Mouse (Mus musculus): Measurements from ENCODE around the gene Samd11. TPM values are rescaled to one million over a fixed set of nuclear protein-coding genes. Genes with fewer than 3 reads are reported as not detected.

The Samd11 gene
- polyA plus RNA-seq, 1 experiment, result 17.3 TPM

- Histone ChIP-seq H3K36me3 (ENCODE audit: control insufficient read depth, insufficient read depth, low read length) (no peaks in the 10 kb centered on the region), H3K27ac (ENCODE audit: insufficient read depth, low read length) (no peak overlapping the region), H3K27me3 (ENCODE audit: control insufficient read depth, insufficient read depth, low read length) (no peaks in the 10 kb centered on the region), H3K4me1 (ENCODE audit: control insufficient read depth, insufficient read depth, insufficient read length) (peaks cover 3% of the 10 kb centered on the region; the same call in 1 of the 2 replicates), H3K4me3 (ENCODE audit: extremely low read depth, insufficient read depth, insufficient read length) (no peak overlapping the region)
- no peak for DNase-seq (ENCODE audit: low read depth in 1 of 2, low spot score in 2 of 2)
- TF ChIP-seq CTCF (IDR thresholded peaks at IDR 0.05; ENCODE audit: extremely low read depth, insufficient read depth, insufficient read length, insufficient replicate concordance), result no peak
- TF ChIP-seq POLR2A (IDR thresholded peaks at IDR 0.05; ENCODE audit: low read depth, low read length), result no peak
- 88% methylated on average over 2 of the region's 2 CpGs for WGBS
Measured at GRCm38 (mm10) chr4:156216196-156216595, 39.3 kb downstream of the Samd11 start.

DNA sequence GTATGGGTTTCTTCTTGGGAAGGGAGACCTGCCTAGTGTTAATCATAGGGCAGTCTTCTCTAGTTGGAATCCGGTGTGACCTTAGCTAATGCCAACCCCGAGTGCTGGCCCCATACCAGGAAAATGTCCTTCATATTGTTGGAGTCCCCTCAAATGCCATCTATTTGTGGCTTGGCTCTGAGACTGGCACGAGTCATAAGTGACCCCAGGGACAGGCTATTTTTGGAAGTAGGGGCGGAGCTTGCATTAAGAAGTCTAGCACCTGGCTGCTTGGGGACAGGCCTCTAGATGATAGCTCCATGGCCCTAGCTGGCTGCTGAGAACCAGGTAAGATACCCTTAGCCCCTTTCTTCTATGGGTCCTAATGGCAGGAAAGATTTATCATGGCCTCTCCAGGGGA is 39.8 kb downstream of the Samd11 start, which contains the start of gene Perm1:
Gene Perm1 (plus strand): TSS at position 220 of the 400 bp plus-strand sequence.
- H3K36me3 ChIP-seq (ENCODE audit: control insufficient read depth, insufficient read depth, low read length), result no peaks in the 10 kb centered on the region
- peaks cover 3% of the 10 kb centered on the region; the same call in 1 of the 2 replicates for H3K4me1 ChIP-seq (ENCODE audit: control insufficient read depth, insufficient read depth, insufficient read length)
- H3K27me3 ChIP-seq (ENCODE audit: control insufficient read depth, insufficient read depth, low read length), result no peaks in the 10 kb centered on the region
- H3K27ac ChIP-seq (ENCODE audit: insufficient read depth, low read length), result no peak within 1 kb of the TSS
- 66% methylated on average over 4 of the region's 4 CpGs for WGBS
- no peak for DNase-seq (ENCODE audit: low read depth in 1 of 2, low spot score in 2 of 2)
- no peak within 1 kb of the TSS for H3K4me3 ChIP-seq (ENCODE audit: extremely low read depth, insufficient read depth, insufficient read length)
- no peak for TF ChIP-seq CTCF (IDR thresholded peaks at IDR 0.05; ENCODE audit: extremely low read depth, insufficient read depth, insufficient read length, insufficient replicate concordance)
- TF ChIP-seq POLR2A (IDR thresholded peaks at IDR 0.05; ENCODE audit: low read depth, low read length), result no peak

GRCm38 (mm10) chr4:156213134-156213533 is 42.3 kb downstream of the Samd11 start:
- Histone ChIP-seq H3K4me1 (ENCODE audit: control insufficient read depth, insufficient read depth, insufficient read length) (peaks cover 3% of the 10 kb centered on the region; the same call in 1 of the 2 replicates), H3K27ac (ENCODE audit: insufficient read depth, low read length) (no peak overlapping the region), H3K4me3 (ENCODE audit: extremely low read depth, insufficient read depth, insufficient read length) (no peak overlapping the region), H3K36me3 (ENCODE audit: control insufficient read depth, insufficient read depth, low read length) (no peaks in the 10 kb centered on the region), H3K27me3 (ENCODE audit: control insufficient read depth, insufficient read depth, low read length) (no peaks in the 10 kb centered on the region)
- no peak for DNase-seq (ENCODE audit: low read depth in 1 of 2, low spot score in 2 of 2)
- no peak for TF ChIP-seq POLR2A (IDR thresholded peaks at IDR 0.05; ENCODE audit: low read depth, low read length)
- TF ChIP-seq CTCF (IDR thresholded peaks at IDR 0.05; ENCODE audit: extremely low read depth, insufficient read depth, insufficient read length, insufficient replicate concordance), result no peak
- WGBS, result 96% methylated on average over 13 of the region's 13 CpGs

- Histone ChIP-seq H3K27ac (ENCODE audit: insufficient read depth, low read length) (no peak overlapping the region), H3K36me3 (ENCODE audit: control insufficient read depth, insufficient read depth, low read length) (no peaks in the 10 kb centered on the region), H3K27me3 (ENCODE audit: control insufficient read depth, insufficient read depth, low read length) (no peaks in the 10 kb centered on the region), H3K4me1 (ENCODE audit: control insufficient read depth, insufficient read depth, insufficient read length) (no peaks in the 10 kb centered on the region; the same call in 1 of the 2 replicates), H3K4me3 (ENCODE audit: extremely low read depth, insufficient read depth, insufficient read length) (no peak overlapping the region)
- DNase-seq (ENCODE audit: low read depth in 1 of 2, low spot score in 2 of 2), result no peak
- WGBS, result 61% methylated on average over 13 of the region's 13 CpGs
- no peak for TF ChIP-seq POLR2A (IDR thresholded peaks at IDR 0.05; ENCODE audit: low read depth, low read length)
- no peak for TF ChIP-seq CTCF (IDR thresholded peaks at IDR 0.05; ENCODE audit: extremely low read depth, insufficient read depth, insufficient read length, insufficient replicate concordance)
Measured at GRCm38 (mm10) chr4:156209963-156210635, 45.4 kb downstream of the Samd11 start.

DNA sequence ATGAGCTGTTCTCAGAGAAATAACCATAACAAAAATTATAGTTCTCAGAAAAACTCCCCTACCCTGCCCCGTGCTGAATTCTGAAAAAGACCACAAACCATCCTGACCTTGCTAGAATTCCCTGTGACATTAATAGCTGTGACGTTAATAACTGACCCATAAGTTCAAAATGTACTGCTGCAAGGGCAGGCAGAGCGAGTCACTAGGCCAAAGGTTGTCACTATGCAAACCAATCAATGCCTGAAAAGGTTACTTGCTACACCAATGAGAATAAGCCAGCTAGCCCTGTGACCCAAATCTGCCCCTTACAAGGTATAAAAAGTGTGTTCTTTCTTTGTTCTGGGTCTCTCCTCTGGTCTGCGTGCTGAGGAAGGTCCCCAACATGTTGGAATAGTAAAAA is 46.6 kb downstream of the Samd11 start:
- 92% methylated on average over 4 of the region's 4 CpGs for WGBS
- no peaks in the 10 kb centered on the region for H3K36me3 ChIP-seq (ENCODE audit: control insufficient read depth, insufficient read depth, low read length)
- H3K4me1 ChIP-seq (ENCODE audit: control insufficient read depth, insufficient read depth, insufficient read length), result no peaks in the 10 kb centered on the region; the same call in 1 of the 2 replicates
- H3K27me3 ChIP-seq (ENCODE audit: control insufficient read depth, insufficient read depth, low read length), result no peaks in the 10 kb centered on the region
- TF ChIP-seq POLR2A (IDR thresholded peaks at IDR 0.05; ENCODE audit: low read depth, low read length), result no peak
- no peak for TF ChIP-seq CTCF (IDR thresholded peaks at IDR 0.05; ENCODE audit: extremely low read depth, insufficient read depth, insufficient read length, insufficient replicate concordance)
- H3K27ac ChIP-seq (ENCODE audit: insufficient read depth, low read length), result no peak overlapping the region
- no peak for DNase-seq (ENCODE audit: low read depth in 1 of 2, low spot score in 2 of 2)
- no peak overlapping the region for H3K4me3 ChIP-seq (ENCODE audit: extremely low read depth, insufficient read depth, insufficient read length)

DNA sequence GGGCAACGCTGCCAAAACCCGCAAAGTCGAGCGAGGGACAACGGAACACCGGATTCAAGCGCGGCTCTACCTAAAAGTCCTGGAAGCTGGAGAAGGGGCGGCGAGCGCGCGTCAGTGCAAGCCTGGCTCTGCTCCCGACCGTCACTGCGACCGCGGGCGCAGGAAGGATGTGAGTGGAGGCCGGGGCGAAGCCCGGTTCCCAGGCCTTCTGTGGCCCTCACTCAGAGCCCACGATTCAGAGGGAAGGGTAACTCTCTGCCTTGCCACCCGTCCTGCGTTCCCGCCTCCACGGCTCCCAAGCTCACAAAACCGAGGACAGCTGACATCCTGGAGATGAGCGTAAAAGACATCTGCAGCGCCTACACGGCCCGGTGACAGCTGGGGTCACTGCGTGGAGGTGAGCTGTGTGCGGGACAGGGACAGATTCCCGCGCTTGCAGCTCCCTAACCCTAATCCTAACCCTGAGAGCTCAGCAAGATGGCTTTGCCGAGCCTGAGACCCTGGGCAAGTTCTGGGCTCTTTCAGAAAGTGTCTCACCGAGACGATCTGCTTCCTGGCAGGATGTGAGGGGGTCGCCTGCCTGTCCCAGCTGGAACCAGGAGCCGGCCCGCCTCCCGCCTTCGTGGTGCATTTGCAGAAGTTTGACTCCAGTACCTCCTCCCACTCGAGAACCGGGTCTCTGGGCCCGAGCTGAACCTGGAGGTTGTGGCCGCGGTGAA is 51.9 kb downstream of the Samd11 start:
- TF ChIP-seq POLR2A (IDR thresholded peaks at IDR 0.05; ENCODE audit: low read depth, low read length), result no peak
- TF ChIP-seq CTCF (IDR thresholded peaks at IDR 0.05; ENCODE audit: extremely low read depth, insufficient read depth, insufficient read length, insufficient replicate concordance), result no peak
- no peak for DNase-seq (ENCODE audit: low read depth in 1 of 2, low spot score in 2 of 2)
- Histone ChIP-seq H3K36me3 (ENCODE audit: control insufficient read depth, insufficient read depth, low read length) (no peaks in the 10 kb centered on the region), H3K27ac (ENCODE audit: insufficient read depth, low read length) (peak overlapping the region; percentile 88), H3K4me3 (ENCODE audit: extremely low read depth, insufficient read depth, insufficient read length) (peak overlapping the region; percentile 79), H3K4me1 (ENCODE audit: control insufficient read depth, insufficient read depth, insufficient read length) (peaks cover 5% of the 10 kb centered on the region; the same call in 1 of the 2 replicates), H3K27me3 (ENCODE audit: control insufficient read depth, insufficient read depth, low read length) (no peaks in the 10 kb centered on the region)
- WGBS, result under 1% methylated on average over 48 of the region's 49 CpGs

Measured in spleen, adult 2 months (tissue).